Mouse (Mus musculus): Measurements from ENCODE around the gene Prdm8. TPM values are rescaled to one million over a fixed set of nuclear protein-coding genes. Genes with fewer than 3 reads are reported as not detected.

Prdm8 gene
- polyA plus RNA-seq, 1 experiment from 2014 or later: not detected

Other genes starting within 250 kb of the Prdm8 start
- gene Antxr2, start 136.2 kb upstream of the Prdm8 start, polyA plus RNA-seq (2014; fragmentation: Nextera tagmentation; extraction: Ambion mirVana): 8.2 and 18.5 TPM in 2 replicates
- gene Fgf5, start 87.0 kb downstream of the Prdm8 start, polyA plus RNA-seq (2014; fragmentation: Nextera tagmentation; extraction: Ambion mirVana): 0.32 and 0.57 TPM in 2 replicates
- 0.43 and 0.63 TPM in 2 replicates for gene Cfap299, start 162.1 kb downstream of the Prdm8 start, polyA plus RNA-seq (2014; fragmentation: Nextera tagmentation; extraction: Ambion mirVana)